Mouse (Mus musculus) forebrain, embryonic 16.5 days (tissue): Measurements from ENCODE around the gene Wwox. TPM values are rescaled to one million over a fixed set of nuclear protein-coding genes. Genes with fewer than 3 reads are reported as not detected.

Source experiments
- ATAC-seq: fragments of 200-750 bp; cut with Nextera tagmentation; 2 replicates; pipeline ENCODE4 v1.8.0; 2017; ENCODE audit warnings: mild to moderate bottlenecking, moderate library complexity
- H3K27ac ChIP-seq: fragments of 300-500 bp; sonication (generic); 2 replicates; pipeline ENCODE4 v1.5.1; 2014; ENCODE audit warnings: low read length, control low read depth
- H3K27me3 ChIP-seq: fragments of 300-500 bp; sonication (generic); replicated peaks from 2 replicates; pipeline ENCODE4 v1.6.1; 2014; ENCODE audit warnings: low read length; ENCODE audit not compliant: control insufficient read depth, insufficient read depth
- H3K36me3 ChIP-seq: fragments of 300-500 bp; sonication (generic); 2 replicates; pipeline ENCODE4 v1.6.1; 2014; ENCODE audit not compliant: control insufficient read depth, insufficient read depth
- H3K4me1 ChIP-seq: fragments of 300-500 bp; sonication (generic); replicated peaks from 2 replicates; pipeline ENCODE4 v1.6.1; 2014; ENCODE audit warnings: low read length; ENCODE audit not compliant: control insufficient read depth, insufficient read depth
- H3K4me2 ChIP-seq: fragments of 300-500 bp; sonication (generic); 2 replicates; pipeline ENCODE4 v1.6.1; 2014; ENCODE audit warnings: mild to moderate bottlenecking, low read length, control low read depth
- H3K4me3 ChIP-seq: fragments of 300-500 bp; sonication (generic); replicated peaks from 2 replicates; pipeline ENCODE4 v1.5.1; 2014; ENCODE audit warnings: mild to moderate bottlenecking, low read length, control low read depth
- H3K9ac ChIP-seq: fragments of 300-500 bp; sonication (generic); replicated peaks from 2 replicates; pipeline ENCODE4 v1.6.1; 2014; ENCODE audit warnings: low read depth, low read length, control low read depth
- H3K9me3 ChIP-seq: fragments of 300-500 bp; sonication (generic); 2 replicates; pipeline ENCODE4 v1.6.1; 2016; ENCODE audit warnings: low read length; ENCODE audit not compliant: control insufficient read depth
- WGBS: fragments of 180-500 bp; shearing (Covaris S2); extraction: QIAGEN DNeasy Blood & Tissue Kit; methylation state at CpG from one replicate; pipeline ENCODE4 v1.1.7; 2014; 5-methylcytosine and 5-hydroxymethylcytosine counted together
- polyA plus RNA-seq: library from polyadenylated mRNA; unstranded; fragments of >200 nt; fragmentation: Nextera tagmentation; extraction: Ambion mirVana; gene quantifications from 2 replicates; pipeline ENCODE4 v1.2.1, GENCODE M21; 2015

Wwox gene
- polyA plus RNA-seq, 1 experiment from 2014 or later, result 11.4 TPM

- WGBS, result 89% methylated on average over 11 of the region's 11 CpGs
- H3K4me2 ChIP-seq, result no peak overlapping the region
Measured at GRCm38 (mm10) chr8:114977746-114978145, 538.3 kb downstream of the Wwox start.

GRCm38 (mm10) chr8:114978206-114978960 is 538.9 kb downstream of the Wwox start:
- ATAC-seq, result no peak
- H3K9ac ChIP-seq, result no peak overlapping the region
- no peaks in the 10 kb centered on the region; the same call in 1 of the 2 replicates for H3K4me1 ChIP-seq
- no peaks in the 10 kb centered on the region for H3K36me3 ChIP-seq
- no peaks in the 10 kb centered on the region for H3K27me3 ChIP-seq
- H3K9me3 ChIP-seq, result no peaks in the 10 kb centered on the region
- 84% methylated on average over 15 of the region's 15 CpGs for WGBS
- H3K4me3 ChIP-seq, result no peak overlapping the region
- H3K4me2 ChIP-seq, result no peak overlapping the region
- H3K27ac ChIP-seq, result no peak overlapping the region

More at GRCm38 (mm10) chr8:114977746-114978145, 538.3 kb downstream of the Wwox start:
- Histone ChIP-seq H3K36me3 (no peaks in the 10 kb centered on the region), H3K9ac (no peak overlapping the region), H3K4me3 (no peak overlapping the region), H3K4me1 (peaks cover 6% of the 10 kb centered on the region), H3K9me3 (no peaks in the 10 kb centered on the region), H3K27me3 (no peaks in the 10 kb centered on the region), H3K27ac (no peak overlapping the region)
- ATAC-seq, result no peak

- no peak for ATAC-seq
- no peaks in the 10 kb centered on the region for H3K4me1 ChIP-seq
- H3K27me3 ChIP-seq, result no peaks in the 10 kb centered on the region
- no peaks in the 10 kb centered on the region for H3K9me3 ChIP-seq
- no peak overlapping the region for H3K4me3 ChIP-seq
- H3K27ac ChIP-seq, result no peak overlapping the region
- no peaks in the 10 kb centered on the region for H3K36me3 ChIP-seq
- H3K9ac ChIP-seq, result no peak overlapping the region
- no peak overlapping the region for H3K4me2 ChIP-seq
Measured at GRCm38 (mm10) chr8:114979671-114980070, 540.2 kb downstream of the Wwox start.

DNA sequence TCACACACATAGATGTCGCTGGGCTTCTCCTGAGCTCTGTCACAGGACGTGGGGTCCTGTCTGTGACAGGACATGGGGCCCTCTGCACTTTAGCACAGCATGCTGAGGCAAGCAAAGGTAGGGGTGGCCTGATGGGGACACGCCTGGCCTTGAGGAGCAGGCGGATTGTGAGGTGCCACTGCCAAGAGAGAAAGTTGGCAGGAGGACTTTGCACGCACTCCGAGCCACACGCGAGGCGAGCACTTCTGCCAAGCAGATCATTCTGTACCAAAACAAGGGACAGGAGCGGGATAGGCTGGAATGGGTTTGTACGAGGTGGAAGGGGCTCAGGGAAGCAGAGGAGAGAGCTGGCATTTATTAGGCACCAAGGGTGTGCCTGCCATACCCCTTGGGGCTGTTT is 543.3 kb downstream of the Wwox start:
- Histone ChIP-seq H3K4me2 (no peak overlapping the region), H3K27ac (no peak overlapping the region), H3K27me3 (no peaks in the 10 kb centered on the region), H3K36me3 (no peaks in the 10 kb centered on the region), H3K9me3 (no peaks in the 10 kb centered on the region), H3K4me1 (no peaks in the 10 kb centered on the region), H3K9ac (no peak overlapping the region), H3K4me3 (no peak overlapping the region)
- WGBS, result 70% methylated on average over 11 of the region's 11 CpGs
- ATAC-seq, result no peak

GRCm38 (mm10) chr8:114984500-114984899 is 545.0 kb downstream of the Wwox start:
- H3K4me1 ChIP-seq, result no peaks in the 10 kb centered on the region
- no peak overlapping the region for H3K27ac ChIP-seq
- H3K9ac ChIP-seq, result no peak overlapping the region
- no peaks in the 10 kb centered on the region for H3K9me3 ChIP-seq
- no peaks in the 10 kb centered on the region for H3K36me3 ChIP-seq
- H3K4me2 ChIP-seq, result no peak overlapping the region
- WGBS, result 81% methylated on average over 8 of the region's 8 CpGs
- H3K27me3 ChIP-seq, result no peaks in the 10 kb centered on the region
- H3K4me3 ChIP-seq, result no peak overlapping the region
- ATAC-seq, result no peak

- H3K9me3 ChIP-seq, result no peaks in the 10 kb centered on the region
- H3K4me2 ChIP-seq, result no peak overlapping the region
- no peak for ATAC-seq
- WGBS, result 85% methylated on average over 13 of the region's 13 CpGs
- no peak overlapping the region for H3K4me3 ChIP-seq
- H3K9ac ChIP-seq, result no peak overlapping the region
- H3K27ac ChIP-seq, result no peak overlapping the region
- H3K36me3 ChIP-seq, result no peaks in the 10 kb centered on the region
- peaks cover 4% of the 10 kb centered on the region; the same call in 1 of the 2 replicates for H3K27me3 ChIP-seq
- no peaks in the 10 kb centered on the region for H3K4me1 ChIP-seq
Measured at GRCm38 (mm10) chr8:114985996-114986395, 546.5 kb downstream of the Wwox start.

DNA sequence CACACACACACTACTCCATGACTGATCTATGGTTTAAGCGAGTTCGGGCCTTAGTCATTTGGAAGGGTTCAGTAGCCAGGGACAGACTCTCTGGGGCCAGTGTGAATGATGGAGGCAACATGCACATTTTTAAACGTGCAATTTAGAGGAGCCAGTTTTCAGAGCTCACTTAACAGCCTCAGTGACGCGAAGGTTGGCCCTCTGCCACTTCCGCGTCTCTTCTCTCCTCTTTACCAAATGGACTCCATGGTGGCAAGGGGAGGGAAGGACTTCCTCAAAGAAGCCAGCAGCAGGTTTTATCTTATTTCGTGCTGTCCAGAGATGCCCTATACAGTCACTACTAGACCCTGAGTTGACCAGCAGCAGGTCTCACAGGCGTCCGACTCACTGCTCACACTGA is 547.5 kb downstream of the Wwox start:
- Histone ChIP-seq H3K4me1 (no peaks in the 10 kb centered on the region), H3K9me3 (no peaks in the 10 kb centered on the region), H3K4me2 (no peak overlapping the region), H3K36me3 (no peaks in the 10 kb centered on the region), H3K9ac (no peak overlapping the region), H3K27me3 (peaks cover 4% of the 10 kb centered on the region; the same call in 1 of the 2 replicates), H3K27ac (no peak overlapping the region), H3K4me3 (no peak overlapping the region)
- no peak for ATAC-seq
- 68% methylated on average over 10 of the region's 10 CpGs for WGBS

GRCm38 (mm10) chr8:114990865-114991613 is 551.6 kb downstream of the Wwox start:
- 29% methylated on average over 13 of the region's 13 CpGs for WGBS
- Histone ChIP-seq H3K9me3 (no peaks in the 10 kb centered on the region), H3K27me3 (peaks cover 10% of the 10 kb centered on the region; the same call in 1 of the 2 replicates), H3K4me3 (no peak overlapping the region), H3K4me2 (no peak overlapping the region), H3K9ac (no peak overlapping the region), H3K27ac (no peak overlapping the region), H3K36me3 (no peaks in the 10 kb centered on the region), H3K4me1 (no peaks in the 10 kb centered on the region)
- ATAC-seq, result no peak

- Histone ChIP-seq H3K9ac (no peak overlapping the region), H3K4me1 (no peaks in the 10 kb centered on the region), H3K9me3 (peaks cover 3% of the 10 kb centered on the region; the same call in 1 of the 2 replicates), H3K27ac (no peak overlapping the region), H3K4me3 (no peak overlapping the region), H3K4me2 (no peak overlapping the region), H3K36me3 (no peaks in the 10 kb centered on the region), H3K27me3 (no peaks in the 10 kb centered on the region)
- WGBS, result 90% methylated on average over 11 of the region's 11 CpGs
- no peak for ATAC-seq
Measured at GRCm38 (mm10) chr8:115000736-115001135, 561.3 kb downstream of the Wwox start.
